Mouse (Mus musculus): Measurements from ENCODE around the gene Ano7. TPM values are rescaled to one million over a fixed set of nuclear protein-coding genes. Genes with fewer than 3 reads are reported as not detected.
A peak's percentile ranks its signal among the peaks of the same experiment; 100 is the strongest.
"Not testable (repeated sequence)": the region's sequence is repeated elsewhere in the genome, so short reads cannot be mapped to it uniquely, and the experiment has no call there.

Ano7 gene
- polyA plus RNA-seq, 1 experiment from 2014 or later: 0.14 TPM

DNA sequence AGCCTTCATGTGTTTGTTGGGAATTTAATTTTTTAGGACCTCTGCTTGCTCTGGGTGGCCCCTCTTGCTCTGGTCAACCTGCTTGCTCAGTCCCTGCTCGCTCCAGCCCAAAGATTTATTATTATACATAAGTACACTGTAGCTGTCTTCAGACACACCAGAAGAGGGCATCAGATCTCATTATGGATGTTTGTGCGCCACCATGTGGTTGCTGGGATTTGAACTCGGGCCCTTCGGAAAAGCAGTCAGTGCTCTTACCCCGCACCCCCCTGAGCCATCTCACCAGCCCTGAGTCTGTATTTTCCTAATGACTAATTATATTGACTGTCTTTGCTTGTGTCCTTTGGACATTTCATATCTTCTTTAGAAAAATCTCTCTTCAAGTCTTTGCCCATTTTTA lies 5.4 kb downstream of the Ano7 start:
- no peak overlapping the region for H3K4me3 ChIP-seq
- H3K27ac ChIP-seq: no peak overlapping the region
- ATAC-seq (ENCODE audit: low FRiP score): no peak
- WGBS: 77% methylated on average over 5 of the region's 5 CpGs
- no peak overlapping the region for H3K9ac ChIP-seq
- H3K4me2 ChIP-seq: no peak overlapping the region
- no peaks in the 10 kb centered on the region for H3K4me1 ChIP-seq (replicated peaks)
- no peaks in the 10 kb centered on the region for H3K9me3 ChIP-seq
- H3K27me3 ChIP-seq: no peaks in the 10 kb centered on the region
- H3K36me3 ChIP-seq: no peaks in the 10 kb centered on the region

GRCm38 (mm10) chr1:93387198-93387597 lies 13.5 kb downstream of the Ano7 start:
- ATAC-seq (ENCODE audit: low FRiP score): no peak
- WGBS: 78% methylated on average over 2 of the region's 2 CpGs
- Histone ChIP-seq H3K9ac (no peak overlapping the region), H3K9me3 (no peaks in the 10 kb centered on the region), H3K4me3 (no peak overlapping the region), H3K27ac (no peak overlapping the region), H3K4me1 (replicated peaks) (no peaks in the 10 kb centered on the region), H3K36me3 (no peaks in the 10 kb centered on the region), H3K4me2 (no peak overlapping the region), H3K27me3 (no peaks in the 10 kb centered on the region)

DNA sequence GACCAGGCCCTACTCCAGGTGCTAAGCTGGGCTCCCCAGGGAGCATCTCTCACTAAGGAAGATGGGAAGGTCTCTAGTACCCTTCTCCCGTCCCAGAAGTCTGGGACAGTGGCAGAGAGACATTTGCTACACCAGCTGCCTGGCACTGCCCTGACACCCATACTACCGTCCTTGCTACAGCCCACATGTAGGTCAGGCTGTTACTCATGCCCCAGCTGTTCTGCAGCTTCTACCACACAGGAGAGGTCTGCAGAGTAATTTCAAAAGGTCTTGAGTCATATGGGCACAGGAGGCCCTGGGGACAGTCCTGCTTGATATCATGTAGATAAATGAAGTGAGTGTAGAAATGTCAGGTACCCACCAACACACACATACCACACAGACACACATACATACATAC lies 15.2 kb downstream of the Ano7 start:
- ATAC-seq (ENCODE audit: low FRiP score): no peak
- Histone ChIP-seq H3K9me3 (no peaks in the 10 kb centered on the region), H3K36me3 (no peaks in the 10 kb centered on the region), H3K27me3 (no peaks in the 10 kb centered on the region), H3K9ac (no peak overlapping the region), H3K27ac (no peak overlapping the region), H3K4me3 (no peak overlapping the region), H3K4me2 (no peak overlapping the region), H3K4me1 (replicated peaks) (no peaks in the 10 kb centered on the region)
- WGBS: 79% methylated on average over 2 of the region's 2 CpGs

DNA sequence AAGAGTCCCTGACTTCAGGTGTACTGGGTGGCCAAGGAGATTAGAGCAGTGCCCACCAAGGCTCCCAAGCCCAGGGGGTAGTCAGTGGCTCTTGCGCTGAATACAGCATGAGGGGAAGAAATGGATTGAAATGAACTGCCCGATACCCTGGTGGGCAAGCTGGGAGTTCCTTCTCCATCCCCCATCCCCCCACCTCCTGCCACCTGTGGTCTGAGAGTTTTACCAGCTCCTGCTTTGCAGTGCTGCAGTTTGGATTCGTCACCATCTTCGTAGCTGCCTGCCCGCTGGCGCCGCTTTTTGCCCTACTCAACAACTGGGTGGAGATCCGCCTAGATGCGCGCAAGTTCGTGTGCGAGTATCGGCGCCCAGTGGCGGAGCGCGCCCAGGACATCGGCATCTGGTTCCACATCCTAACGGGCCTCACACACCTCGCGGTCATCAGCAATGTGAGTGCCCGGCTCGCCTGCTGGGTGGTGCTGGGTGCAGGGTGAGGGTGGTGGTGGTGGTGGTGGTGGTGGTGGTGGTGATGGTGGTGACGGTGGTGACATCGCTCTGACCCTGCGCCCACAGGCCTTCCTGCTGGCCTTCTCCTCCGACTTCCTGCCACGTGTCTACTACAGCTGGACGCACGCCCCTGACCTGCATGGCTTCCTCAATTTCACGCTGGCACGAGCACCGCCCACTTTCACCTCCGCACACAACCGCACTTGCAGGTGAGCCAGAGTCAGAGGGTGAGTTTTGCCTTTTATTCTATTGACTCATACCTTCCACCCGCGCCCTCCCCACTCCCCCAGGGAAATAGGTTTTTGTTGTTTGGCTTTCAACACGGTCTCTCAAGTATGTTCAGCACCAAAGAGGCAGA lies 27.7 kb downstream of the Ano7 start:
- Histone ChIP-seq H3K27me3 (peaks cover 9% of the 10 kb centered on the region; the same call in 1 of the 2 replicates), H3K36me3 (peaks cover 10% of the 10 kb centered on the region), H3K4me2 (peak overlapping the region; percentile 42), H3K9ac (no peak overlapping the region), H3K4me1 (replicated peaks) (peaks cover 3% of the 10 kb centered on the region), H3K9me3 (no peaks in the 10 kb centered on the region), H3K27ac (no peak overlapping the region), H3K4me3 (peak overlapping the region; percentile 11; the same call in 1 of the 2 replicates)
- no peak for ATAC-seq (ENCODE audit: low FRiP score)
- 33% methylated on average over 38 of the region's 38 CpGs for WGBS

- Histone ChIP-seq H3K36me3 (peaks cover 29% of the 10 kb centered on the region), H3K4me3 (no peak overlapping the region), H3K27me3 (peaks cover 9% of the 10 kb centered on the region; the same call in 1 of the 2 replicates), H3K4me2 (no peak overlapping the region), H3K4me1 (replicated peaks) (peaks cover 3% of the 10 kb centered on the region), H3K9me3 (no peaks in the 10 kb centered on the region), H3K27ac (no peak overlapping the region), H3K9ac (no peak overlapping the region)
- whole genome bisulfite sequencing: 91% methylated on average over 4 of the region's 4 CpGs
- no peak for ATAC-seq (ENCODE audit: low FRiP score)
Measured at GRCm38 (mm10) chr1:93403403-93403802, 29.7 kb downstream of the Ano7 start.

DNA sequence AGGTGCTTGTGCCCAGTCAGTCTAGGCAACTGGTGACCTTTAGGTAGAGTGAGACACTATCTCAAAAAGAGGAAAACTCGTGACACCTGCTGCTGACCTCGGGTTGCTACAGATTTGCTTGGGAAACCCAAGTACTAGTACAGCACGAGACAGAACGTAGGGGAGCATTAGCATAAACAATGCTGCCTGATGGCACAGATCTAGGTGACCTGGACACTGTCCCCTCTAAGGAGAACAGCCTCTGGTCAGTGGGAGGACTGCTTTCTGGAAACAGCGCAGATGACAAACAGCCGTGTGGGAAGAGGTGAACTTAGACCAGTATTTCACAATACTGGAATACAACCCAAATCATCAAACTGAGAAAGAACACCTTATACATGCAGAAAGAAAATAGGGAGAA lies 58.4 kb downstream of the Ano7 start:
- H3K36me3 ChIP-seq: peaks cover 63% of the 10 kb centered on the region
- H3K9ac ChIP-seq: no peak overlapping the region
- H3K4me1 ChIP-seq (replicated peaks): no peaks in the 10 kb centered on the region
- no peaks in the 10 kb centered on the region for H3K9me3 ChIP-seq
- ATAC-seq (ENCODE audit: low FRiP score): no peak
- no peaks in the 10 kb centered on the region for H3K27me3 ChIP-seq
- H3K27ac ChIP-seq: no peak overlapping the region
- 88% methylated on average over 6 of the region's 6 CpGs for WGBS
- no peak overlapping the region for H3K4me3 ChIP-seq
- H3K4me2 ChIP-seq: no peak overlapping the region

DNA sequence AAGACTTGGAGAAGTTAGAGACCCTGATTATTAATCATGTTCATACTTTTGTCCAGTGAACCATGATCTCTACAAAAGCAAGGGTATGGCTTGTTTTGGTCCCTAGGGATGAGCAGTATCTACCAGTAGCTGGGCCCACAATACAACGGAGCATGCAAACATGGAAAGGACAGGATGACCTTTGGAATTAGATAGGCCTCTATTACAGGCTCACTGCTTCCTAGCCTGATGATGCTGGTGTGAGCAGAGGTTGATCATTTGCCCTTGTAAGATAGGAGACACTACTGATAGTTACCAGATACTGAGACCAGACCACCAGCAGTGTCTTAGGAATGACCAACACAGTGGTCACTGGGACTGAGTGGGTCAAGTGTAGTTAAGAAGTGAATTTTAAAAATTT lies 65.6 kb downstream of the Ano7 start:
- peaks cover 48% of the 10 kb centered on the region for H3K36me3 ChIP-seq
- H3K9ac ChIP-seq: no peak overlapping the region
- no peaks in the 10 kb centered on the region for H3K9me3 ChIP-seq
- no peak overlapping the region for H3K4me3 ChIP-seq
- no peak overlapping the region for H3K4me2 ChIP-seq
- no peaks in the 10 kb centered on the region for H3K27me3 ChIP-seq
- 94% methylated on average over 1 of the region's 1 CpGs for WGBS
- peaks cover 11% of the 10 kb centered on the region for H3K4me1 ChIP-seq (replicated peaks)
- no peak overlapping the region for H3K27ac ChIP-seq
- ATAC-seq (ENCODE audit: low FRiP score): no peak

GRCm38 (mm10) chr1:93444405-93445110 lies 70.8 kb downstream of the Ano7 start:
- H3K27ac ChIP-seq: peak overlapping the region; percentile 76
- WGBS: 6% methylated on average over 18 of the region's 18 CpGs
- peak overlapping the region; percentile 73 for H3K4me3 ChIP-seq
- 0 out of 2 replicates have a peak, but pooled peaks cover 2% of the 10 kb centered on the region for H3K27me3 ChIP-seq
- peak overlapping the region; percentile 86 for H3K9ac ChIP-seq
- peak overlapping the region; percentile 96 for H3K4me2 ChIP-seq
- H3K9me3 ChIP-seq: no peaks in the 10 kb centered on the region
- ATAC-seq (ENCODE audit: low FRiP score): peak; percentile 77
- H3K4me1 ChIP-seq (replicated peaks): peaks cover 32% of the 10 kb centered on the region
- peaks cover 11% of the 10 kb centered on the region for H3K36me3 ChIP-seq

DNA sequence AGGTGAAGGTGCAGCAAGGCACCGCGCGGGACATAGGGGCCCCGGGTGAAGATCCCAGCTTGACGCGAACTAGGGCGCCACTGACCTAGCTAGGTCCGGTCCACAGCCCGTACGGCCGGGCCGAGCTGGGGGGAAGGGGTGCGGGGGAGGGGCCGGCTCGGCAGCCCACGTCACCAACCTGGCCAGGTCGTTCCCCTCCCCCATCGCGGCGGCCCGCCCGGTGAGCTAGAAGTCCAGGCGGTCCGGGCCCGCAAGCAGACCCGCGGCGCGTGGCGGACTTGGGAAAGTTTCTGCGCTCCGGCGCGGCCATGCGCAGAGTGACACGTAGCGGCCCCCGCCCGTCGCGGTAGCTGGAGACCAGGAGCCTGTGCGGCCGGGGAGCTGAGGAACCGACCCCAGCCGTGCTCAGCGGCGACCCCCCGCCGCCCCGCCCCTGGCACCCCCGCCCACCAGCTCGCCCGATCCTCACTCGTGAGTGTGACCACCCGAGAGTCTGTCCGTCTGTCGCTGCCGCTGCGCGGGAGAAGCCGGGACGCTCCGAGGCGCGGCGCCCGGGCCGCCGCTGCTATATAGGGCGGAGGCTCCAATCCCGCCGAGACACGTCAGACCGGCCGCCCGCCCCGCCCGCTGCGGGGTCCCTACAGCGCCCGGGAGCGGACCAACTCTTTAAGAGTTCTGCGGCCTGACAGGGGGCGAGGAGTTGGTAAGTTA lies 71.5 kb downstream of the Ano7 start:
- peak overlapping the region; percentile 76 for H3K27ac ChIP-seq
- H3K4me1 ChIP-seq (replicated peaks): peaks cover 32% of the 10 kb centered on the region
- peak overlapping the region; percentile 86 for H3K9ac ChIP-seq
- H3K4me2 ChIP-seq: peak overlapping the region; percentile 96
- peaks cover 11% of the 10 kb centered on the region for H3K36me3 ChIP-seq
- H3K9me3 ChIP-seq: no peaks in the 10 kb centered on the region
- peak; percentile 93 for ATAC-seq (ENCODE audit: low FRiP score)
- under 1% methylated on average over 74 of the region's 84 CpGs for WGBS
- H3K27me3 ChIP-seq: 0 out of 2 replicates have a peak, but pooled peaks cover 2% of the 10 kb centered on the region
- peak overlapping the region; percentile 73 for H3K4me3 ChIP-seq

DNA sequence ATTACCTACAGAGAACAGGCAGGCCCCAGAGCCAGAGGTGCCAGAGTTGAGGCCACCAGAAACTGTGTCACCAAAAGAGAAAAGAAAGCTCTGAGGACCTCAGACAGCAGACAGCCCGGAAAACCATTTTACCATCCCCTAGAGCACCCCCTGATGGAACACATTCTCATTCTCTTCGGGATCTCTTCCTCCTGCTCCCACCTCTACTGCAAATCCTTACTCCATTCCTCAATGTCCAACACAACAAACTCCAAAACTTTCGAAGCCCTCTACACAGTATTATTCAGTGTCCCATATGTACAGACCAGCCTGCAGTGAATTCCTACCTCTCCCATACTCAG lies 72.1 kb downstream of the Ano7 start:
- Histone ChIP-seq H3K27ac (peak overlapping the region; percentile 76), H3K4me3 (peak overlapping the region; percentile 73), H3K27me3 (0 out of 2 replicates have a peak, but pooled peaks cover 2% of the 10 kb centered on the region), H3K36me3 (peaks cover 5% of the 10 kb centered on the region; the same call in 1 of the 2 replicates), H3K4me1 (replicated peaks) (peaks cover 32% of the 10 kb centered on the region), H3K9me3 (no peaks in the 10 kb centered on the region), H3K9ac (peak overlapping the region; percentile 86), H3K4me2 (peak overlapping the region; percentile 96)
- WGBS: 13% methylated on average over 3 of the region's 3 CpGs
- ATAC-seq (ENCODE audit: low FRiP score): peak; percentile 5; the same call in 1 of the 2 replicates

DNA sequence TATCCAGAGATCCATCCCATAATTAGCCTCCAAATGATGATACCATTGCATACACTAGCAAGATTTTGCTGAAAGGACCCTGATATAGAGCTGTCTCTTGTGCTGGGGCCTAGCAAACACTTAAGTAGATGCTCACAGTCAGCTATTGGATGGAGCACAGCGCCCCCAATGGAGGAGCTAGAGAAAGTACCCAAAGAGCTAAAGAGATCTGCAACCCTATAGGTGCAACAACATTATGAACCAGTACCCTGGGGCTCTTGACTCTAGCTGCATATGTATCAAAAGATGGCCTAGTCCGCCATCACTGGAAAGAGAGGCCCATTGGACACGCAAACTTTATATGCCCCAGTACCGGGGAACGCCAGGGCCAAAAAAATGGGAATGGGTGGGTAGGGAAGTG lies 76.4 kb downstream of the Ano7 start:
- not testable (repeated sequence) for H3K27ac ChIP-seq; H3K4me2 ChIP-seq; H3K36me3 ChIP-seq; H3K9ac ChIP-seq; ATAC-seq (ENCODE audit: low FRiP score); H3K9me3 ChIP-seq; H3K27me3 ChIP-seq; H3K4me3 ChIP-seq
- WGBS: 83% methylated on average over 5 of the region's 5 CpGs
- H3K4me1 ChIP-seq (replicated peaks): peaks cover 13% of the 10 kb centered on the region

DNA sequence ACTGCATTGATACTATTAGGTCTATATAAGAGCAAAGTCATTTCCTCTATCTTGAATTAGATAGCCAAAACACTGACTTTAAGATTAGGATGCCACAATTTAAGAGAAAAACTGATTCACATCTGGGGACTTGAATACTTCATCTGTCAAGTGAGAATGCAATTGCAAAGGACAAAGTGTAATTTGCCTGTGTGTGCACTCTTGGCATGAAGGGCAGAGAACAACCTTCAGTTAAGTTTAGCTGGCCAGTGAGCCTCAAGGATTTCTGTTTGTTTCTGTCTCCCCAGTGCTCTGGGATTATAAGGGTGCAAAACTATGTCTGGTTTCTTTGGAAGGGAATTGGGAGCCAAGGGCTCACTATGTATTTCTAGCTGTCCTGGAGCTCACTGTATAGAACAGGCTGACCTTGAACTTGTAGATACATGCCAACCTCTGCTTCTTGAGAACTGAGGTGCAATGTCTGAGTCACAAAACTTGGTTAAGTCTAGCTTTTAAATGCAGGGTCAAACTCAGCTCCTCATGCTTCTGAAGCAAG lies 80.1 kb downstream of the Ano7 start:
- Histone ChIP-seq H3K4me2 (no peak overlapping the region), H3K4me1 (replicated peaks) (no peaks in the 10 kb centered on the region), H3K9ac (no peak overlapping the region), H3K36me3 (no peaks in the 10 kb centered on the region), H3K27me3 (no peaks in the 10 kb centered on the region), H3K27ac (no peak overlapping the region), H3K4me3 (no peak overlapping the region), H3K9me3 (no peaks in the 10 kb centered on the region)
- ATAC-seq (ENCODE audit: low FRiP score): no peak

Data from hindbrain, embryonic 13.5 days (tissue).